Mouse (Mus musculus) MEL (cell line): ENCODE results near the gene Fkbp10. TPM values are rescaled to one million over a fixed set of nuclear protein-coding genes. Genes with fewer than 3 reads are reported as not detected.

Source experiments
- DNase-seq: peaks from one replicate; pipeline ENCODE4 v3.0.0; 2011; ENCODE audit warnings: low read depth, low spot score
- H3K27ac ChIP-seq: 2 replicates; pipeline ENCODE4 v1.5.1; 2012; ENCODE audit warnings: low read depth, mild to moderate bottlenecking, control low read depth, low read length, moderate library complexity; ENCODE audit not compliant: control insufficient read depth
- H3K27me3 ChIP-seq, 2 experiments: fragments of 150-350 bp in 1 of 2; sonication (generic) in 1 of 2; 2 replicates each; pipeline ENCODE4 v1.6.1; 2012; ENCODE audit warnings: low read length in 2 of 2, mild to moderate bottlenecking in 2 of 2, improper control_type of control experiment in 1 of 2, moderate library complexity in 1 of 2; ENCODE audit not compliant: insufficient read depth in 2 of 2, control insufficient read depth in 1 of 2
- H3K36me3 ChIP-seq, 2 experiments: 2 replicates each; pipeline ENCODE4 v1.6.1; 2012 to 2014; ENCODE audit warnings: low read length in 2 of 2, improper control_type of control experiment in 1 of 2, inconsistent platforms in 1 of 2, mild to moderate bottlenecking in 1 of 2; ENCODE audit not compliant: insufficient read depth in 2 of 2, control insufficient read depth in 1 of 2
- H3K4me1 ChIP-seq, 2 experiments: fragments of 150-350 bp in 1 of 2; sonication (generic) in 1 of 2; 2 replicates each; pipeline ENCODE4 v1.6.1; 2012; ENCODE audit warnings: low read length in 2 of 2, improper control_type of control experiment in 1 of 2, mild to moderate bottlenecking in 1 of 2; ENCODE audit not compliant: insufficient read depth in 2 of 2, control insufficient read depth in 1 of 2
- H3K4me3 ChIP-seq, 2 experiments: fragments of 150-350 bp in 1 of 2; sonication (generic) in 1 of 2; 2 replicates each; pipeline ENCODE4 v1.5.1; 2012; ENCODE audit warnings: low read depth in 2 of 2, low read length in 2 of 2, mild to moderate bottlenecking in 2 of 2, moderate library complexity in 2 of 2, control low read depth in 1 of 2, improper control_type of control experiment in 1 of 2; ENCODE audit not compliant: control insufficient read depth in 1 of 2, insufficient read depth in 1 of 2
- H3K79me2 ChIP-seq: 2 replicates; pipeline ENCODE4 v1.6.1; 2012; ENCODE audit warnings: mild to moderate bottlenecking, low read length, moderate library complexity; ENCODE audit not compliant: control insufficient read depth, poor library complexity, insufficient read depth
- H3K9ac ChIP-seq: 2 replicates; pipeline ENCODE4 v1.6.1; 2012; ENCODE audit warnings: low read depth, mild to moderate bottlenecking, control low read depth, low read length, moderate library complexity; ENCODE audit not compliant: control insufficient read depth, poor library complexity, severe bottlenecking
- H3K9me3 ChIP-seq: fragments of 150-350 bp; sonication (generic); replicated peaks from 2 replicates; pipeline ENCODE4 v1.6.1; 2012; ENCODE audit warnings: mild to moderate bottlenecking, low read length, improper control_type of control experiment, moderate library complexity; ENCODE audit not compliant: insufficient read depth
- E2F4 ChIP-seq: IDR thresholded peaks from 2 replicates; pipeline ENCODE4 v1.6.1; 2011; ENCODE audit warnings: low read depth, low read length, improper control_type of control experiment, borderline replicate concordance
- EP300 ChIP-seq, 2 experiments: IDR thresholded peaks; 2 replicates each; pipeline ENCODE4 v1.6.1; 2011; ENCODE audit warnings: improper control_type of control experiment in 2 of 2, low read length in 2 of 2, low read depth in 1 of 2, mild to moderate bottlenecking in 1 of 2
- ETS1 ChIP-seq: IDR thresholded peaks from 2 replicates; pipeline ENCODE4 v1.6.1; 2012; ENCODE audit warnings: low read depth, mild to moderate bottlenecking, inconsistent platforms, low read length, improper control_type of control experiment, moderate library complexity
- JUND ChIP-seq: IDR thresholded peaks from 2 replicates; pipeline ENCODE4 v1.6.1; 2011; ENCODE audit warnings: low read depth, mild to moderate bottlenecking, improper control_type of control experiment, low read length
- MEF2A ChIP-seq: IDR thresholded peaks from 2 replicates; pipeline ENCODE4 v1.6.1; 2014; ENCODE audit warnings: low read depth, mild to moderate bottlenecking, inconsistent platforms, low read length, improper control_type of control experiment; ENCODE audit not compliant: poor library complexity, insufficient replicate concordance, severe bottlenecking; ENCODE audit errors: extremely low read depth
- NRF1 ChIP-seq: IDR thresholded peaks from 2 replicates; pipeline ENCODE4 v1.6.1; 2014; ENCODE audit warnings: low read depth, mild to moderate bottlenecking, inconsistent platforms, low read length, improper control_type of control experiment, moderate library complexity; ENCODE audit not compliant: poor library complexity, insufficient read depth, severe bottlenecking
- POLR2A ChIP-seq, 2 experiments: IDR thresholded peaks; 2 replicates each; pipeline ENCODE4 v1.6.1; 2011 to 2012; ENCODE audit warnings: low read length in 2 of 2, mild to moderate bottlenecking in 2 of 2, control low read depth in 1 of 2, improper control_type of control experiment in 1 of 2, low read depth in 1 of 2, moderate library complexity in 1 of 2; ENCODE audit not compliant: control insufficient read depth in 1 of 2, insufficient read depth in 1 of 2, poor library complexity in 1 of 2
- RAD21 ChIP-seq: IDR thresholded peaks from 2 replicates; pipeline ENCODE4 v1.6.1; 2011; ENCODE audit warnings: mild to moderate bottlenecking, low read depth, low read length, improper control_type of control experiment
- RCOR1 ChIP-seq: IDR thresholded peaks from 2 replicates; pipeline ENCODE4 v1.6.1; 2012; ENCODE audit warnings: low read depth, mild to moderate bottlenecking, inconsistent platforms, low read length, improper control_type of control experiment
- SIN3A ChIP-seq: IDR thresholded peaks from 2 replicates; pipeline ENCODE4 v1.6.1; 2012; ENCODE audit warnings: low read length, improper control_type of control experiment, inconsistent platforms
- TAL1 ChIP-seq: IDR thresholded peaks from 2 replicates; pipeline ENCODE4 v1.6.1; 2012; ENCODE audit warnings: mild to moderate bottlenecking, inconsistent platforms, low read length, moderate library complexity, mixed read lengths
- TBP ChIP-seq: IDR thresholded peaks from 2 replicates; pipeline ENCODE4 v1.8.0; 2011; ENCODE audit warnings: low read depth, low read length, improper control_type of control experiment
- UBTF ChIP-seq: IDR thresholded peaks from 2 replicates; pipeline ENCODE4 v1.6.1; 2012; ENCODE audit warnings: low read depth, mild to moderate bottlenecking, inconsistent platforms, low read length, improper control_type of control experiment, moderate library complexity, borderline replicate concordance; ENCODE audit not compliant: insufficient read depth
- ZKSCAN1 ChIP-seq: IDR thresholded peaks from 2 replicates; pipeline ENCODE4 v1.6.1; 2012; ENCODE audit warnings: low read depth, mild to moderate bottlenecking, inconsistent platforms, low read length, improper control_type of control experiment, moderate library complexity
- polyA plus RNA-seq, 2 experiments: library from polyadenylated mRNA; stranded (reverse) in 1 of 2; unstranded in 1 of 2; fragments of >175 nt in 1 of 2; fragments of >200 nt in 1 of 2; gene quantifications; 2 replicates each; pipeline versions ENCODE4 v1.2.1 to v1.2.4; 2012; ENCODE audit warnings: low replicate concordance in 2 of 2, low read depth in 1 of 2; ENCODE audit not compliant: insufficient read length in 2 of 2, insufficient read depth in 1 of 2, missing spikeins in 1 of 2
- total RNA-seq: library from RNA; depleted of rRNA; stranded (reverse); fragments of 300-350 nt; gene quantifications from 2 replicates; pipeline ENCODE4 v1.2.3, GENCODE M21; 2012

Fkbp10 gene
- total and polyA plus RNA-seq, 3 experiments: 0.19 to 0.28 TPM; not detected in 1

DNA sequence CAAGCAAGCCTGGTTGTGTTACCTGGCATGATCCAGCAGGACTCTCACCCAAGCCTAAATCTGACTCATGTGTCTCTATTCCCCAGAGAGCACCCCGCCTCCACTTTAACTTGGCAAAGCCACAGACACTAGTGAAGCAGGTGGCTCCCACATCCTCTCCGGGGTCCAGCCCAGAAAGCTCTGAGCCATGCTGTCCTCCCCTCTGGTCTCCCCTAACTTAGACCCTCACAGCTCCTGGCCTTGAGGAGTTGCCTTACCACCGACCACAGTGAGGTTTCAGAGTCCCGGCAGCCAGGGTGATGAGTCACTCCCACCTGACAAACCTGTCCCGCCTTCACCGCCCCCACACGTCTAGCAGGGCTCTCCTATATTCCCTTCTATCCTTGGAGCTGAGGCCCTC, 21.8 kb upstream of the Fkbp10 start:
- TF ChIP-seq E2F4 (no peak), RCOR1 (no peak), UBTF (no peak), MEF2A (no peak), EP300 (IDR thresholded peaks at IDR 0.05; ENCODE audit: low read depth in 1 of 2, low read length in 2 of 2) (no peak), POLR2A (IDR thresholded peaks at IDR 0.05; ENCODE audit: control insufficient read depth in 1 of 2, insufficient read depth in 1 of 2, low read depth in 1 of 2, low read length in 2 of 2, poor library complexity in 1 of 2) (no peak), JUND (no peak)
- Histone ChIP-seq H3K9ac (no peak overlapping the region), H3K4me3 (no peak overlapping the region), H3K4me1 (peaks cover 0 to 36% of the 10 kb centered on the region in 2 experiments; a peak in 2 of 4 replicates), H3K79me2 (no peaks in the 10 kb centered on the region), H3K27ac (no peak overlapping the region), H3K36me3 (peaks cover 0 to 17% of the 10 kb centered on the region in 2 experiments; a peak in 2 of 4 replicates), H3K9me3 (no peaks in the 10 kb centered on the region), H3K27me3 (no peaks in the 10 kb centered on the region)
- peak; percentile 30 for DNase-seq

DNA sequence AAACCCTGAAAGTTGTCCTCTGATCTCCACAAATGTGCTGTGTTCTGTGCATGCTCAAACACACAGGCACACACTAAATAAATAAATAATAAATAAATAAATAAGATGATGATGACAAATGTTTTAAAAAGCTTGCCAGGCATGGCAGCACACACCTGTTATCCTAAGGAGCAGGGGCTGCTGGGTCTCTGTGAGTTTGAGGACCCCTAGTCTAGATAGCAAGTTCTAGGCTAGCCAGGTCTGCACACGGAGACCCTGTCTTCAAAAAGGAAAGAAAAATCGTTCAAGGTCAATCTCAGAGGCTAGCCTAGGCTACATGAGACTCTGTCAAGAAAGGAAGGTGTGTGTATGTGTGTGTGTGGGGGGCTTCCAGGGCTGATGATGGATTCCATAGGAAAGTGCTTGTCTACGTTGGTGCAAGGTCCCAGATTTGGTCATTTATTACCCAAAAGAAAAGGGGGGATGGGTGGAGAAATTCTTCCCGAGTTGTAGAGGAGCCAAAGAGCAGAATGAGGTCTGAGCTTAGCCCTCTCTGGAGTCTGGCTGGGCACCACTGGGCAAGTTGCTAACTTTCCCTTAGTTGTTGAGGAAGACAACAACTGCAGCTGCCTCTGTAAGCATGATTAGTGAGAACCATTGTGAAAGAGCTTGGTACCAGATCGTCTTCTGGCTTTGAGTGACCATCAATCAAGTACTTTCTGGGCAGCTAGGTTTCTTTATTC, 21.0 kb upstream of the Fkbp10 start:
- Histone ChIP-seq H3K27ac (no peak overlapping the region), H3K9ac (no peak overlapping the region), H3K79me2 (no peaks in the 10 kb centered on the region), H3K36me3 (peaks cover 0 to 20% of the 10 kb centered on the region in 2 experiments; a peak in 2 of 4 replicates), H3K4me1 (peaks cover 0 to 43% of the 10 kb centered on the region in 2 experiments; a peak in 2 of 4 replicates), H3K9me3 (no peaks in the 10 kb centered on the region), H3K27me3 (no peaks in the 10 kb centered on the region), H3K4me3 (no peak overlapping the region)
- no peak for DNase-seq
- TF ChIP-seq TBP (0 out of 2 replicates have a peak, but pooled peaks have one; percentile 15), TAL1 (no peak)
- TF ChIP-seq, all 39 proteins: peak for 1

DNA sequence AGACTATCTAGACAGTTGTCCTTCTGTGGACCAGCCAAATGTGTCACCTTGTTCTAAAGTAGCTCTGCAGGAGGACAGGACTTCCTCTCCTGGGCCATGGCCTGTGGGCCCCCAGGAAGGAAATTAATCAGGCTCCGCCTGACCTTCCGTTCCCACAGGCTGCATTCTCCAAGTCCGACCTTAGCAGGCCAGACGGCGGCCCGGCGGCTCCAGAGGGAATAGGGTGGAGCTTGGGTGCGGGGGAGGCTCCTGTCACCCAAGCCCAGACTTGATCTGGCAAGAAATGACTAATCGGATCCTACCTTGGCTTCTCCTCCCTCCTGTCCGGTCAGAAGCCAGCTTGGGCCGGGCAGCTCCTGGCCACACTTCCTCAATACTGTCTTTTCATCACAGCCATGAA, 20.3 kb upstream of the Fkbp10 start:
- DNase-seq: peak; percentile 35
- H3K9ac ChIP-seq: peak overlapping the region; percentile 22
- H3K36me3 ChIP-seq: peaks cover 0 to 22% of the 10 kb centered on the region in 2 experiments; a peak in 2 of 4 replicates
- TF ChIP-seq RAD21 (no peak), ETS1 (no peak), NRF1 (no peak), ZKSCAN1 (no peak), SIN3A (no peak), EP300 (IDR thresholded peaks at IDR 0.05; ENCODE audit: low read depth in 1 of 2, low read length in 2 of 2) (no peak)
- no peaks in the 10 kb centered on the region for H3K79me2 ChIP-seq
- H3K4me3 ChIP-seq: peak overlapping the region in 1 of 2 experiments; percentile 17; a peak in 3 of 4 replicates
- peaks cover under 1 to 50% of the 10 kb centered on the region in 2 experiments; a peak in 3 of 4 replicates for H3K4me1 ChIP-seq
- H3K9me3 ChIP-seq: no peaks in the 10 kb centered on the region
- no peak overlapping the region for H3K27ac ChIP-seq
- no peaks in the 10 kb centered on the region for H3K27me3 ChIP-seq
